Mouse (Mus musculus): ENCODE measurements around the gene Aspm. TPM values are rescaled to one million over a fixed set of nuclear protein-coding genes. Genes with fewer than 3 reads are reported as not detected.
A peak's percentile ranks its signal among the peaks of the same experiment; 100 is the strongest.
"Not testable (repeated sequence)": the region's sequence is repeated elsewhere in the genome, so short reads cannot be mapped to it uniquely, and the experiment has no call there.

Aspm gene
- 83.9 and 107 TPM in 2 replicates for total RNA-seq (2014; fragmentation: Nextera tagmentation)
- total RNA-seq (2017) = 53.6 and 63.2 TPM in 2 replicates
- polyA plus RNA-seq (2012) = 5.3 and 5.4 TPM in 2 replicates

DNA sequence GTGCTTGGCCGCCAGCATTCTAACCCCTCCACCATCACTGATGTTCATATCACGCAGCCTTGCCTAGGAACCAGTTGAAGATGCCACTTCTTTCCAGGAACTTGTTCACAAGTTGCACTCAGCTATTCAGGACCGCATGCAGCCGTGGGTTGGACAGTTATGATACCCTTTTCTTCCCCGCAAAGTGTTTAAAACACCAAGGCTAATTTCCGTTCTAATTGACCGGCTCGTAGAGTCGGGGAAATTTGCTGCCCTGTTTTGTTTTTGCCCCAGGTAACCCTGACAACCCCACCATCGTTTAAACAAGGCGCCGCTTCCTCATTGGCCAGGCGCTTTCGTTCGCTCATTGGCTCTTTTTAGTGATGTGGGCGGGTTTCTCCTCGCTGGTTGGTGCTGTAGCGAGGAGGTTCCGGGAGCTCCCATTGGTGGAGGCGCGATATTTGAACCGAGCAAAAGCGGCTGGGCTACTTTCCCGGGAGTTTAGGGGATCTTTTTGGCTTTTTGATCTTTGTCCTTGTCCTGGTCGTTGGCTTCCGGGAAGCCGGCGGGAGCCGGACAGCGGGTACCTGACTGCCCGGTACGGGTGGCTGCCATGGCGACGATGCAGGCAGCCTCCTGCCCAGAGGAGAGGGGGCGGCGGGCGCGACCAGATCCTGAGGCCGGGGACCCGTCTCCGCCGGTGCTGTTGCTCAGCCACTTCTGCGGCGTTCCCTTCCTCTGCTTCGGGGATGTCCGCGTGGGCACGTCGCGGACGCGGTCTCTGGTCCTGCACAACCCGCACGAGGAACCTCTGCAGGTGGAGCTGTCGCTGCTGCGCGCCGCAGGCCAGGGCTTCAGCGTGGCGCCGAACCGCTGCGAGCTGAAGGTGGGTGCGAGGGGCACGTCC lies at the start of gene Aspm:
TSS of gene Aspm (plus strand) at position 433 of the 886 bp plus-strand sequence.
- peaks cover 31% of the 10 kb centered on the region for H3K36me3 ChIP-seq (replicated peaks)
- peak within 1 kb of the TSS; percentile 86 for H3K4me3 ChIP-seq (ENCODE audit: low read depth, low read length)
- H3K4me1 ChIP-seq (ENCODE audit: insufficient read depth, low read depth, low read length) = peaks cover 33% of the 10 kb centered on the region
- peak; percentile 98 for ATAC-seq (ENCODE audit: extremely low read depth, insufficient number of reproducible peaks, low FRiP score, poor library complexity, severe bottlenecking)
- peak; percentile 96 for DNase-seq (ENCODE audit: low spot score)
- TF ChIP-seq TAL1 (conservative IDR thresholded peaks at IDR 0.05; ENCODE audit: low read depth, low read length) = no peak
- TF ChIP-seq POLR2AphosphoS5 (IDR thresholded peaks at IDR 0.05; ENCODE audit: insufficient replicate concordance, low read depth, low read length) = no peak
- no peak for TF ChIP-seq CTCF (IDR thresholded peaks at IDR 0.05; ENCODE audit: low read depth, low read length)
- no peak for TF ChIP-seq GATA1 (IDR thresholded peaks at IDR 0.05; ENCODE audit: borderline replicate concordance, low read length)
- no peak for TF ChIP-seq GATA2 (IDR thresholded peaks at IDR 0.05; ENCODE audit: borderline replicate concordance, low read depth, low read length)
- H3K27me3 ChIP-seq (ENCODE audit: insufficient read depth, low read length) = no peaks in the 10 kb centered on the region
- H3K9me3 ChIP-seq (replicated peaks) = no peaks in the 10 kb centered on the region

GRCm38 (mm10) chr1:139405766-139406165 lies 48.8 kb upstream of the Aspm start:
- TF ChIP-seq GATA2 (IDR thresholded peaks at IDR 0.05; ENCODE audit: borderline replicate concordance, low read depth, low read length) (no peak), POLR2AphosphoS5 (IDR thresholded peaks at IDR 0.05; ENCODE audit: insufficient replicate concordance, low read depth, low read length) (no peak), TAL1 (conservative IDR thresholded peaks at IDR 0.05; ENCODE audit: low read depth, low read length) (no peak), GATA1 (IDR thresholded peaks at IDR 0.05; ENCODE audit: borderline replicate concordance, low read length) (no peak), CTCF (IDR thresholded peaks at IDR 0.05; ENCODE audit: low read depth, low read length) (no peak)

DNA sequence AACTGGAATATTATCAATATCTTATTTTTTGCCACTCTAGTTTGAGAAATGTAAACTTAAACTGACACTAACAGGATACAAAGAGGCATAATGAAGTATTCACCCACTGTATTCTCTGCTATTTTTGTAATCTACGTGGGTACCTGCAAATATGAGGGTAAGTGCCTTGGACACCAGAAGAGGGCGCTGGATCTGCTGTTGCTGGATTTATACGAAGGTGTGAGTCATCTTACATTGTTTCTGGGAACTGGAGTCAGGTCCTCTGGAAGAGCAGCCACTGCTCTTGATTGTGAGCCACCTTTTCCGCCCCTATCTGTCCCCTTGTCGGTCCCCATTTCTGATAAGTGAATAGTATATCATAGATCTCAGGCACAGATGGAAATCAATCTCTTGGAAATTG lies 46.9 kb upstream of the Aspm start:
- peaks cover 3% of the 10 kb centered on the region for H3K4me1 ChIP-seq (ENCODE audit: insufficient read depth, low read depth, low read length)
- no peak for TF ChIP-seq TAL1 (conservative IDR thresholded peaks at IDR 0.05; ENCODE audit: low read depth, low read length)
- no peak for TF ChIP-seq CTCF (IDR thresholded peaks at IDR 0.05; ENCODE audit: low read depth, low read length)
- TF ChIP-seq POLR2AphosphoS5 (IDR thresholded peaks at IDR 0.05; ENCODE audit: insufficient replicate concordance, low read depth, low read length) = no peak
- TF ChIP-seq GATA1 (IDR thresholded peaks at IDR 0.05; ENCODE audit: borderline replicate concordance, low read length) = no peak
- TF ChIP-seq GATA2 (IDR thresholded peaks at IDR 0.05; ENCODE audit: borderline replicate concordance, low read depth, low read length) = no peak
- DNase-seq (ENCODE audit: low spot score) = no peak
- no peaks in the 10 kb centered on the region for H3K27me3 ChIP-seq (ENCODE audit: insufficient read depth, low read length)
- H3K36me3 ChIP-seq (replicated peaks) = no peaks in the 10 kb centered on the region
- no peak for ATAC-seq (ENCODE audit: extremely low read depth, insufficient number of reproducible peaks, low FRiP score, poor library complexity, severe bottlenecking)
- H3K9me3 ChIP-seq (replicated peaks) = peaks cover 11% of the 10 kb centered on the region
- no peak overlapping the region for H3K4me3 ChIP-seq (ENCODE audit: low read depth, low read length)

More at GRCm38 (mm10) chr1:139405766-139406165, 48.8 kb upstream of the Aspm start:
- DNase-seq (ENCODE audit: low spot score) = no peak
- no peak for ATAC-seq (ENCODE audit: extremely low read depth, insufficient number of reproducible peaks, low FRiP score, poor library complexity, severe bottlenecking)
- Histone ChIP-seq H3K27me3 (ENCODE audit: insufficient read depth, low read length) (no peaks in the 10 kb centered on the region; the same call in 1 of the 2 replicates), H3K36me3 (replicated peaks) (no peaks in the 10 kb centered on the region), H3K9me3 (replicated peaks) (peaks cover 8% of the 10 kb centered on the region), H3K4me3 (ENCODE audit: low read depth, low read length) (no peak overlapping the region), H3K4me1 (ENCODE audit: insufficient read depth, low read depth, low read length) (peaks cover 2% of the 10 kb centered on the region; the same call in 1 of the 2 replicates)

- H3K36me3 ChIP-seq (replicated peaks); H3K4me3 ChIP-seq (ENCODE audit: low read depth, low read length); DNase-seq (ENCODE audit: low spot score); H3K27me3 ChIP-seq (ENCODE audit: insufficient read depth, low read length); ATAC-seq (ENCODE audit: extremely low read depth, insufficient number of reproducible peaks, low FRiP score, poor library complexity, severe bottlenecking): not testable (repeated sequence)
- H3K9me3 ChIP-seq (replicated peaks) = peaks cover 12% of the 10 kb centered on the region
- H3K4me1 ChIP-seq (ENCODE audit: insufficient read depth, low read depth, low read length) = peaks cover 19% of the 10 kb centered on the region
These were observed 42.2 kb upstream of the Aspm start for GRCm38 (mm10) chr1:139412365-139412764.

DNA sequence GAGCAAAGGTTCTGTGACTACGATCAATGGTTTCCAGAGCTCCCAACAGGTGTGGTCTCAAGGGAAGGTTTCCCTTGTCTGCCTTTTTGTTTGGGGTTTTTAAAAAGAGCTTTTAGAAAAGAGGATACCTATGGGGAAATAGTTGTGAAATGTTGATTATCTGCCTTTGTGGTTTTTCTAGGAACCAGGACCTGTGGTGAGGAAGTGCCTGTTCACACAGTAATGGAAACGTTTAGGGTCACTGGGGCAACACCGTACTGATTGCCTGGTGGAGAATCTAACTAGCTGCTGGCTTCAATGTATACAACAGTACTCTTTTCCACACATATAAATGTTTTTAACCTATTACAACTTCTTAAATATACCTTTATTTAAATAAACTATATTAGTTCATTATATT lies 41.1 kb upstream of the Aspm start:
- TF ChIP-seq GATA1 (IDR thresholded peaks at IDR 0.05; ENCODE audit: borderline replicate concordance, low read length) (no peak), POLR2AphosphoS5 (IDR thresholded peaks at IDR 0.05; ENCODE audit: insufficient replicate concordance, low read depth, low read length) (no peak), GATA2 (IDR thresholded peaks at IDR 0.05; ENCODE audit: borderline replicate concordance, low read depth, low read length) (no peak), TAL1 (conservative IDR thresholded peaks at IDR 0.05; ENCODE audit: low read depth, low read length) (no peak), CTCF (IDR thresholded peaks at IDR 0.05; ENCODE audit: low read depth, low read length) (no peak)
- peaks cover 12% of the 10 kb centered on the region for H3K9me3 ChIP-seq (replicated peaks)
- H3K4me1 ChIP-seq (ENCODE audit: insufficient read depth, low read depth, low read length) = peaks cover 18% of the 10 kb centered on the region
- H3K36me3 ChIP-seq (replicated peaks) = no peaks in the 10 kb centered on the region
- ATAC-seq (ENCODE audit: extremely low read depth, insufficient number of reproducible peaks, low FRiP score, poor library complexity, severe bottlenecking) (peak; percentile 80), DNase-seq (ENCODE audit: low spot score) (peak; percentile 33)
- H3K27me3 ChIP-seq (ENCODE audit: insufficient read depth, low read length) = no peaks in the 10 kb centered on the region
- no peak overlapping the region; the same call in 1 of the 2 replicates for H3K4me3 ChIP-seq (ENCODE audit: low read depth, low read length)

DNA sequence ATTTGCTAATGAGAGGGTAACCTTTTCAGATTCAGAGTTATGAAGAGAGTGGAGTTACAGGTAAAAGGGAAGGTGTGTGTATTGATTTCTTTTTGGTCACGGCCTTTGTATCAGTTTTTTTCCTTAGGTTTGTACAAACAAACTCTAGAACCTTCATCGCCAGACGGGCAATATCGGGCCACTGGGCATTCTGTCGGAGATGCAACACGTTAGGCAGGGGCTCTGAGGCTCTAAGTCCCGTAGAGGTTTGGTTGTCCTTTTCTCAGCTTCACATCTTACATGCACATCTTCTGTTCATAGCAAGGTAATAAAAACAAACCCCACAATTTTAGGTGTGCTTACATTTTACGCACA lies 33.1 kb upstream of the Aspm start:
- DNase-seq (ENCODE audit: low spot score) (no peak), ATAC-seq (ENCODE audit: extremely low read depth, insufficient number of reproducible peaks, low FRiP score, poor library complexity, severe bottlenecking) (peak; percentile 29)
- Histone ChIP-seq H3K9me3 (replicated peaks) (no peaks in the 10 kb centered on the region), H3K27me3 (ENCODE audit: insufficient read depth, low read length) (no peaks in the 10 kb centered on the region), H3K36me3 (replicated peaks) (peaks cover 21% of the 10 kb centered on the region), H3K4me1 (ENCODE audit: insufficient read depth, low read depth, low read length) (peaks cover 43% of the 10 kb centered on the region), H3K4me3 (ENCODE audit: low read depth, low read length) (peak overlapping the region; percentile 88)
- TF ChIP-seq POLR2AphosphoS5 (IDR thresholded peaks at IDR 0.05; ENCODE audit: insufficient replicate concordance, low read depth, low read length) = no peak

Data from G1E (cell line).